Mouse (Mus musculus) layer of hippocampus, adult 8-10 months (tissue): Measurements from ENCODE around the gene Ube2b. TPM values are rescaled to one million over a fixed set of nuclear protein-coding genes. Genes with fewer than 3 reads are reported as not detected.
A peak's percentile ranks its signal among the peaks of the same experiment; 100 is the strongest.

Experiments used
- DNase-seq, 2 experiments: peaks; one replicate each; pipeline ENCODE4 v3.0.0; 2022; ENCODE audit warnings: low spot score in 2 of 2
- total RNA-seq, 4 experiments: library from RNA; stranded (reverse); gene quantifications; 2 replicates each; pipeline ENCODE4 v1.2.4; 2022

Gene Ube2b
- total RNA-seq, 4 experiments from 2014 or later = 162 to 207 (median 179) TPM

- peak; percentile 86 to 97 for DNase-seq
Observed at GRCm38 (mm10) chr11:51967443-51968401, 32.8 kb downstream of the Ube2b start, which contains the start of gene Cdkn2aipnl. Gene Cdkn2aipnl (plus strand): TSS chr11:51967661.

- no peak for DNase-seq
Observed at GRCm38 (mm10) chr11:51966651-51967050, 33.9 kb downstream of the Ube2b start.

GRCm38 (mm10) chr11:51962277-51962676 is 38.3 kb downstream of the Ube2b start:
- no peak for DNase-seq

GRCm38 (mm10) chr11:51961761-51962160 is 38.8 kb downstream of the Ube2b start:
- DNase-seq = no peak

- peak; percentile 29 to 32 for DNase-seq
Observed at GRCm38 (mm10) chr11:51960967-51961471, 39.5 kb downstream of the Ube2b start.

GRCm38 (mm10) chr11:51960061-51960460 is 40.5 kb downstream of the Ube2b start:
- DNase-seq = no peak

- DNase-seq = no peak
Observed at GRCm38 (mm10) chr11:51959511-51959910, 41.1 kb downstream of the Ube2b start.

GRCm38 (mm10) chr11:51957760-51958159 is 42.8 kb downstream of the Ube2b start:
- no peak for DNase-seq

- DNase-seq = no peak
Observed at GRCm38 (mm10) chr11:51956112-51956511, 44.5 kb downstream of the Ube2b start.

- no peak for DNase-seq
Observed at GRCm38 (mm10) chr11:51951861-51952420, 48.6 kb downstream of the Ube2b start.

- DNase-seq = no peak
Observed at GRCm38 (mm10) chr11:51949919-51950318, 50.6 kb downstream of the Ube2b start.

GRCm38 (mm10) chr11:51949155-51949840 is 51.3 kb downstream of the Ube2b start:
- DNase-seq = no peak

GRCm38 (mm10) chr11:51946144-51946543 is 54.4 kb downstream of the Ube2b start:
- DNase-seq = peak in 1 of 2 experiments; percentile 30

- peak; percentile 44 to 58 for DNase-seq
Observed at GRCm38 (mm10) chr11:51945548-51945947, 55.0 kb downstream of the Ube2b start.

GRCm38 (mm10) chr11:51944239-51944638 is 56.3 kb downstream of the Ube2b start:
- no peak for DNase-seq

- DNase-seq = no peak
Observed at GRCm38 (mm10) chr11:51943500-51943841, 57.1 kb downstream of the Ube2b start.

GRCm38 (mm10) chr11:51942602-51943499 is 57.7 kb downstream of the Ube2b start:
- peak in 1 of 2 experiments; percentile 25 for DNase-seq

GRCm38 (mm10) chr11:51940511-51940955 is 60.0 kb downstream of the Ube2b start:
- peak in 1 of 2 experiments; percentile 35 for DNase-seq

- no peak for DNase-seq
Observed at GRCm38 (mm10) chr11:51939590-51939955, 61.0 kb downstream of the Ube2b start.

GRCm38 (mm10) chr11:51938817-51939589 is 61.6 kb downstream of the Ube2b start:
- DNase-seq = no peak
